Mouse (Mus musculus): ENCODE measurements at regions not wholly inside any gene's neighbourhood (a gene's known extent, or its start where the extent isn't known, plus 50 kb on each side); places are given as distances from the start of the nearest gene placed in this dataset.

GRCm38 (mm10) chr4:84222805-84223335 is 452.2 kb downstream of the Bnc2 start:
- no peak for ATAC-seq
- Histone ChIP-seq H3K9ac (replicated peaks; ENCODE audit: low read depth) (no peak overlapping the region), H3K27me3 (replicated peaks; ENCODE audit: insufficient read depth, low read length) (no peaks in the 10 kb centered on the region), H3K36me3 (ENCODE audit: insufficient read depth, low read length) (no peaks in the 10 kb centered on the region), H3K27ac (ENCODE audit: low read length) (no peak overlapping the region), H3K4me1 (ENCODE audit: insufficient read depth, low read depth, low read length) (no peaks in the 10 kb centered on the region), H3K9me3 (ENCODE audit: low read length) (no peaks in the 10 kb centered on the region), H3K4me2 (replicated peaks; ENCODE audit: low read depth, low read length) (no peak overlapping the region), H3K4me3 (ENCODE audit: low read depth, low read length) (no peak overlapping the region)
- DNase-seq (ENCODE audit: low spot score): no peak
- WGBS: 85% methylated on average over 11 of the region's 11 CpGs
- TF ChIP-seq EP300 (IDR thresholded peaks at IDR 0.05): no peak
- no peak for TF ChIP-seq CTCF (IDR thresholded peaks at IDR 0.05)

GRCm38 (mm10) chr4:84224556-84224955 is 450.5 kb downstream of the Bnc2 start:
- 76% methylated on average over 6 of the region's 6 CpGs for WGBS
- no peak for TF ChIP-seq EP300 (IDR thresholded peaks at IDR 0.05)
- TF ChIP-seq CTCF (IDR thresholded peaks at IDR 0.05): no peak
- no peak overlapping the region for H3K4me3 ChIP-seq (ENCODE audit: low read depth, low read length)
- no peaks in the 10 kb centered on the region for H3K9me3 ChIP-seq (ENCODE audit: low read length)
- DNase-seq (ENCODE audit: low spot score) (no peak), ATAC-seq (no peak)
- H3K36me3 ChIP-seq (ENCODE audit: insufficient read depth, low read length): no peaks in the 10 kb centered on the region
- H3K4me1 ChIP-seq (ENCODE audit: insufficient read depth, low read depth, low read length): no peaks in the 10 kb centered on the region
- no peak overlapping the region for H3K9ac ChIP-seq (replicated peaks; ENCODE audit: low read depth)
- H3K27ac ChIP-seq (ENCODE audit: low read length): no peak overlapping the region
- H3K4me2 ChIP-seq (replicated peaks; ENCODE audit: low read depth, low read length): no peak overlapping the region
- no peaks in the 10 kb centered on the region for H3K27me3 ChIP-seq (replicated peaks; ENCODE audit: insufficient read depth, low read length)

All from lung, postnatal 0 days (tissue).